Mouse (Mus musculus) embryonic facial prominence, embryonic 15.5 days (tissue): ENCODE results near the gene Tspan14. TPM values are rescaled to one million over a fixed set of nuclear protein-coding genes. Genes with fewer than 3 reads are reported as not detected.

Experiments
- ATAC-seq: fragments of 200-750 bp; cut with Nextera tagmentation; 2 replicates; pipeline ENCODE4 v1.8.0; 2017; ENCODE audit warnings: low read depth, moderate TSS enrichment; ENCODE audit not compliant: insufficient number of reproducible peaks, low FRiP score, low TSS enrichment
- H3K27ac ChIP-seq: fragments of 300-500 bp; sonication (generic); replicated peaks from 2 replicates; pipeline ENCODE4 v1.5.1; 2015; ENCODE audit warnings: mild to moderate bottlenecking, inconsistent platforms
- H3K27me3 ChIP-seq: fragments of 300-500 bp; sonication (generic); 2 replicates; pipeline ENCODE4 v1.6.1; 2015; ENCODE audit warnings: inconsistent platforms
- H3K36me3 ChIP-seq: fragments of 300-500 bp; sonication (generic); 2 replicates; pipeline ENCODE4 v1.6.1; 2015; ENCODE audit warnings: mild to moderate bottlenecking, inconsistent platforms
- H3K4me1 ChIP-seq: fragments of 300-500 bp; sonication (generic); 2 replicates; pipeline ENCODE4 v1.6.1; 2015; ENCODE audit warnings: inconsistent platforms
- H3K4me2 ChIP-seq: fragments of 300-500 bp; sonication (generic); replicated peaks from 2 replicates; pipeline ENCODE4 v1.6.1; 2015; ENCODE audit warnings: mild to moderate bottlenecking, inconsistent platforms
- H3K4me3 ChIP-seq: fragments of 300-500 bp; sonication (generic); replicated peaks from 2 replicates; pipeline ENCODE4 v1.5.1; 2015; ENCODE audit warnings: mild to moderate bottlenecking, inconsistent platforms
- H3K9ac ChIP-seq: fragments of 300-500 bp; sonication (generic); 2 replicates; pipeline ENCODE4 v1.6.1; 2015; ENCODE audit warnings: inconsistent platforms
- H3K9me3 ChIP-seq: fragments of 300-500 bp; sonication (generic); replicated peaks from 2 replicates; pipeline ENCODE4 v1.6.1; 2016; ENCODE audit warnings: inconsistent platforms
- WGBS: fragments of 180-500 bp; shearing (Covaris S2); methylation state at CpG from one replicate; pipeline ENCODE4 v1.1.7; 2015; 5-methylcytosine and 5-hydroxymethylcytosine counted together
- polyA plus RNA-seq: library from polyadenylated mRNA; unstranded; fragments of >200 nt; fragmentation: Nextera tagmentation; extraction: Ambion mirVana; gene quantifications from 2 replicates; pipeline ENCODE4 v1.2.1, GENCODE M21; 2015

The Tspan14 gene
- polyA plus RNA-seq, 1 experiment from 2014 or later, result 86.6 TPM

- Histone ChIP-seq H3K27ac (peak overlapping the region; percentile 89), H3K9ac (no peak overlapping the region), H3K4me2 (no peak overlapping the region), H3K36me3 (no peaks in the 10 kb centered on the region), H3K4me1 (peaks cover 68% of the 10 kb centered on the region), H3K27me3 (no peaks in the 10 kb centered on the region), H3K4me3 (no peak overlapping the region), H3K9me3 (no peaks in the 10 kb centered on the region)
- no peak for ATAC-seq
- WGBS, result 70% methylated on average over 7 of the region's 7 CpGs
These were observed 16.6 kb downstream of the Tspan14 start for GRCm38 (mm10) chr14:40949730-40950614.

GRCm38 (mm10) chr14:40949047-40949446, 17.6 kb downstream of the Tspan14 start:
- Histone ChIP-seq H3K27me3 (no peaks in the 10 kb centered on the region), H3K36me3 (no peaks in the 10 kb centered on the region), H3K9ac (no peak overlapping the region), H3K27ac (peak overlapping the region; percentile 89), H3K4me1 (peaks cover 59% of the 10 kb centered on the region), H3K4me2 (no peak overlapping the region), H3K4me3 (no peak overlapping the region), H3K9me3 (no peaks in the 10 kb centered on the region)
- ATAC-seq, result no peak
- WGBS, result 58% methylated on average over 3 of the region's 3 CpGs

GRCm38 (mm10) chr14:40948522-40948921, 18.1 kb downstream of the Tspan14 start:
- Histone ChIP-seq H3K9me3 (no peaks in the 10 kb centered on the region), H3K27ac (peak overlapping the region; percentile 89), H3K9ac (no peak overlapping the region), H3K27me3 (no peaks in the 10 kb centered on the region), H3K4me3 (no peak overlapping the region), H3K4me2 (0 out of 2 replicates have a peak overlapping the region, but pooled peaks have one; percentile 21), H3K36me3 (no peaks in the 10 kb centered on the region), H3K4me1 (peaks cover 54% of the 10 kb centered on the region)
- 70% methylated on average over 5 of the region's 5 CpGs for WGBS
- no peak for ATAC-seq

- Histone ChIP-seq H3K9ac (no peak overlapping the region), H3K4me2 (peak overlapping the region; percentile 21; the same call in 1 of the 2 replicates), H3K4me1 (peaks cover 46% of the 10 kb centered on the region), H3K36me3 (no peaks in the 10 kb centered on the region), H3K27me3 (no peaks in the 10 kb centered on the region), H3K4me3 (no peak overlapping the region), H3K9me3 (no peaks in the 10 kb centered on the region), H3K27ac (peak overlapping the region; percentile 89)
- 47% methylated on average over 14 of the region's 14 CpGs for WGBS
- peak; percentile 45; the same call in 1 of the 2 replicates for ATAC-seq
These were observed 18.9 kb downstream of the Tspan14 start for GRCm38 (mm10) chr14:40947431-40948394.

GRCm38 (mm10) chr14:40943802-40944201, 22.8 kb downstream of the Tspan14 start:
- no peak overlapping the region for H3K9ac ChIP-seq
- no peaks in the 10 kb centered on the region for H3K9me3 ChIP-seq
- peaks cover 17% of the 10 kb centered on the region for H3K4me1 ChIP-seq
- no peak overlapping the region for H3K4me3 ChIP-seq
- H3K4me2 ChIP-seq, result no peak overlapping the region
- H3K27me3 ChIP-seq, result no peaks in the 10 kb centered on the region
- 87% methylated on average over 2 of the region's 2 CpGs for WGBS
- no peak for ATAC-seq
- no peaks in the 10 kb centered on the region for H3K36me3 ChIP-seq
- no peak overlapping the region for H3K27ac ChIP-seq

GRCm38 (mm10) chr14:40942429-40942828, 24.2 kb downstream of the Tspan14 start:
- Histone ChIP-seq H3K9me3 (no peaks in the 10 kb centered on the region), H3K9ac (no peak overlapping the region), H3K4me3 (no peak overlapping the region), H3K36me3 (no peaks in the 10 kb centered on the region), H3K4me1 (peaks cover 3% of the 10 kb centered on the region), H3K27ac (no peak overlapping the region), H3K27me3 (no peaks in the 10 kb centered on the region), H3K4me2 (no peak overlapping the region)
- WGBS, result 83% methylated on average over 2 of the region's 2 CpGs
- no peak for ATAC-seq

GRCm38 (mm10) chr14:40938380-40938987, 28.1 kb downstream of the Tspan14 start:
- Histone ChIP-seq H3K4me3 (no peak overlapping the region), H3K9me3 (no peaks in the 10 kb centered on the region), H3K27ac (no peak overlapping the region), H3K4me1 (peaks cover 15% of the 10 kb centered on the region), H3K27me3 (no peaks in the 10 kb centered on the region), H3K36me3 (no peaks in the 10 kb centered on the region), H3K9ac (no peak overlapping the region), H3K4me2 (no peak overlapping the region)
- WGBS, result 70% methylated on average over 11 of the region's 11 CpGs
- ATAC-seq, result no peak

- no peak for ATAC-seq
- WGBS, result 51% methylated on average over 4 of the region's 4 CpGs
- H3K9ac ChIP-seq, result no peak overlapping the region
- no peaks in the 10 kb centered on the region for H3K27me3 ChIP-seq
- no peak overlapping the region for H3K4me3 ChIP-seq
- H3K27ac ChIP-seq, result no peak overlapping the region
- H3K36me3 ChIP-seq, result no peaks in the 10 kb centered on the region
- H3K4me2 ChIP-seq, result no peak overlapping the region
- peaks cover 21% of the 10 kb centered on the region for H3K4me1 ChIP-seq
- H3K9me3 ChIP-seq, result no peaks in the 10 kb centered on the region
These were observed 29.6 kb downstream of the Tspan14 start for GRCm38 (mm10) chr14:40937052-40937451.

GRCm38 (mm10) chr14:40935481-40935880, 31.1 kb downstream of the Tspan14 start:
- Histone ChIP-seq H3K9me3 (no peaks in the 10 kb centered on the region), H3K27me3 (no peaks in the 10 kb centered on the region), H3K36me3 (no peaks in the 10 kb centered on the region), H3K4me3 (no peak overlapping the region), H3K4me1 (peaks cover 37% of the 10 kb centered on the region), H3K27ac (no peak overlapping the region), H3K4me2 (no peak overlapping the region), H3K9ac (no peak overlapping the region)
- 81% methylated on average over 1 of the region's 1 CpGs for WGBS
- ATAC-seq, result no peak

GRCm38 (mm10) chr14:40935054-40935453, 31.6 kb downstream of the Tspan14 start:
- Histone ChIP-seq H3K4me3 (no peak overlapping the region), H3K9ac (no peak overlapping the region), H3K4me1 (peaks cover 38% of the 10 kb centered on the region), H3K9me3 (no peaks in the 10 kb centered on the region), H3K27me3 (no peaks in the 10 kb centered on the region), H3K27ac (no peak overlapping the region), H3K36me3 (no peaks in the 10 kb centered on the region), H3K4me2 (no peak overlapping the region)
- no peak for ATAC-seq
- 80% methylated on average over 2 of the region's 2 CpGs for WGBS

GRCm38 (mm10) chr14:40933328-40933727, 33.3 kb downstream of the Tspan14 start:
- no peak overlapping the region for H3K27ac ChIP-seq
- WGBS, result 71% methylated on average over 7 of the region's 7 CpGs
- H3K36me3 ChIP-seq, result no peaks in the 10 kb centered on the region
- H3K4me3 ChIP-seq, result no peak overlapping the region
- no peak for ATAC-seq
- H3K27me3 ChIP-seq, result no peaks in the 10 kb centered on the region
- no peak overlapping the region for H3K4me2 ChIP-seq
- no peaks in the 10 kb centered on the region for H3K9me3 ChIP-seq
- H3K9ac ChIP-seq, result no peak overlapping the region
- peaks cover 38% of the 10 kb centered on the region for H3K4me1 ChIP-seq
